Mouse (Mus musculus): ENCODE data around the gene Xpc. TPM values are rescaled to one million over a fixed set of nuclear protein-coding genes. Genes with fewer than 3 reads are reported as not detected.
"Not testable (repeated sequence)": the region's sequence is repeated elsewhere in the genome, so short reads cannot be mapped to it uniquely, and the experiment has no call there.

The Xpc gene
- total RNA-seq, 2 experiments from 2014 or later, result 5.2 to 14.7 TPM

- peak; percentile 20 for ATAC-seq (replicated peaks; ENCODE audit: low FRiP score, poor library complexity, severe bottlenecking)
These were observed 41.8 kb downstream of the Xpc start for GRCm38 (mm10) chr6:91473805-91474440.

- ATAC-seq (replicated peaks; ENCODE audit: low FRiP score, poor library complexity, severe bottlenecking), result peak; percentile 91
These were observed 42.6 kb downstream of the Xpc start, which contains the start of the genes Chchd4 and Tmem43 for GRCm38 (mm10) chr6:91472868-91473804. TSS of gene Chchd4 (minus strand) at chr6:91473546. TSS of gene Tmem43 (plus strand) at chr6:91473703.

DNA sequence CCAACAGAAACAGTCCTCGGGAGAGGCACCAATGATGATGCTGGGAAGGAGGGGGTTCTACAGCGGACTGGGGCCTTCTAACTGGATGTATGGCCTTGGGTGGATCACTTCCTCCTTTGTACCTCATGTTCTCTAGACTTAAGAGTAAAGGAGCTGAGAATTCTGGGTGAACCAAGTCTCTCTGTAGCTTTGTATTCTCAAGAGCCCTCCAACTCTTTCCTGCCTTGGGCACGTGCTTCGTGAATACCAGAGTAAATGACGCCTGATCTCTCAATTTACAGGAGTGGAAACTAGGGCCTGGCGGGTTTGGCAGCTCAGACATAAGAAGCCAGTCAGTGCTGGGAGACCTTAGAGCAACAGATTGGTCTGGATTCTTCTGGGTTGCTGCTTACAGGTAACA lies 43.4 kb downstream of the Xpc start:
- no peak for ATAC-seq (replicated peaks; ENCODE audit: low FRiP score, poor library complexity, severe bottlenecking)

DNA sequence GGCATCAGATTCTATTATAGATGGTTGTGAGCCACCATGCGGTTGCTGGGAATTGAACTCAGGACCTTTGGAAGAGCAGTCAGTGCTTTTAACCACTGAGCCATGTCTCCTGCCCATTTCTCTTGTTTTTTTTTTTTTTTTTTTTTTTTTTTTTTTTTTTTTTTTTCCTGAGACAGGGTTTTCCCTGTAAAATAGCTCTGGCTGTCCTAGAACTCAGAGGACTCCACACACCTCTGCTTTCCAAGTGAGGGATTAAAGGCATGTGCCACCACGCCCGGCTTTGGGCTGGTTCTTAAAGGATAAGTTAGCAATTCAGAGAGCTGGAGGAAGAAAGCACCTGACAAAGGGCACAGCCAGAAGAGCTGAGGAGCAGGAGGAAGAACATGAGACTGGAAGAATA lies 44.3 kb downstream of the Xpc start:
- not testable (repeated sequence) for ATAC-seq (replicated peaks; ENCODE audit: low FRiP score, poor library complexity, severe bottlenecking)

GRCm38 (mm10) chr6:91470712-91471111 lies 45.0 kb downstream of the Xpc start:
- ATAC-seq (replicated peaks; ENCODE audit: low FRiP score, poor library complexity, severe bottlenecking), result no peak

DNA sequence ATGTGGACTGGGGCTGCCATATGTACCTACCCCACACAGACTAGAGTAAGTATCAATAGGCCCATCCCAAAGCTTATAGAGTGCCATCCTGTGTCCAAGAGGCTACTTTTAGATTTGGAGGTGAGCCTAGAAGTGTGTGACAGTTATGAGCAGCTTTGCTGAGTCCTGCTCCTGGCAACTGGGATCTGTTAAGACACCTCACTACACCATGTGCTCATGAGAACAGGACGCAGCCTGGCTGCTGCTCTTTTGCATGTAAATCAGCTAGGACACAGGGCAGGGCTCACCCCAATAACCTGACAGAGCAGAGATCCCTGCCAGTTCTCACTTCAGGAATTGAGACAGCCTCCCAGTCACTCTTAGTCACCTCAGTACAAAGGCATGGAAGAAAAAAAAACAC lies 48.6 kb downstream of the Xpc start:
- ATAC-seq (replicated peaks; ENCODE audit: low FRiP score, poor library complexity, severe bottlenecking), result no peak

DNA sequence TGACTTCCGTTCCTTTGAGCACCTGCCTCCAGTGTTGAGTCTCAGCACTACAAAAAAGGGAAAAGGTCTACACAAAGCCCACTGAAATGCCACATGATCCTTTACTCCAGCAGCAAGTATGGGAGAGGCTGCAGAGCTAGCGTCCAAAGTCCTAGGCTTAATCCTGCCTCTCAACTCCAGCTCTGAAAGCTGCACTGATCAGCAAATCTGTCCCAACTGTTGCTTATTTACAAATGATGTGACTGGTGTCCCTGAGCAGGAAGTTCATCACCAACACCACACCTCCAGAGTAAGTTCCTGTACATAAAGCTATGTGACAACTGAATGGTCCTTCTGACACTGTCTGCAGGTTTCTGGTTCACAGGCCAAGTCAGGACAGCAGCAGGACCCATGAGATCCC lies 49.9 kb downstream of the Xpc start:
- ATAC-seq (replicated peaks; ENCODE audit: low FRiP score, poor library complexity, severe bottlenecking), result no peak

GRCm38 (mm10) chr6:91459471-91459870 lies 56.2 kb downstream of the Xpc start:
- no peak for ATAC-seq (replicated peaks; ENCODE audit: low FRiP score, poor library complexity, severe bottlenecking)

DNA sequence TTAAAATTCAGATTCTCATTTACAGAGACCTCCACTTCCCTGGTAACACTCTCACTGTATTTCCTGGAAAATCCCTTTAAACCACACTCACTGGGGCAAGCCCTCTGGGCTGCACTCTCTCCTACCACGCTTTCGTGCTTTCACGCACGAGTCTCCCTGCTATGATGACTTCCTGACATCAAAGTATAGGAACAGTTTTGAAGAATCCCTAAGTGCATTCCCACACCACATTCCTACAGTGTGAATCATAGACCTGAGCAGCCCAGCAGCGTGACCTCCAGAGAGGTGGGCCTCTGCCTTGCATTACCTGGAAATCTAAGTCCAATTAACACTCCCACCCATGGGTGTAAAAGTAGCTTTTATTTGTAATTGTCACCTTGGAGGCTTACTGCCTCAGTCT lies 61.1 kb downstream of the Xpc start:
- no peak for ATAC-seq (replicated peaks; ENCODE audit: low FRiP score, poor library complexity, severe bottlenecking)

DNA sequence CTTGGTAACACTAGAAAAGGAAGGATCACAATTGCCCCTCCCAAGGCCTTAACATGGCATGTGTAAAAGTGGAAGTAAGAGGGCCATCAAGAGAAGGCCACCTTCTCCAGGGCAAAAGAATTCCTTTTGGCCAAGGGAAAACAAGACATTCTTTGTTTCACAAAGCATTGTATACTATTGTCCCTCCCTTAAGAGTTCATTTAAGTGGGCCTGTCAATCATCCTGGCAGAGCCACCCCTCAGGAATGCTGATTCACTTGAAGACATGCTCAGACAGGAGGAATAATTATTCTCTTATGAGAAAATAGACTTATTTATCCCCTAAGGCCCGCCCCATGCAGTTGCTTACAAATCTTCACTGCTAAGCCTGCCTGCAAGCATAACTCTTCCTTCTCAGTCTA lies 63.6 kb downstream of the Xpc start:
- ATAC-seq (replicated peaks; ENCODE audit: low FRiP score, poor library complexity, severe bottlenecking), result no peak

DNA sequence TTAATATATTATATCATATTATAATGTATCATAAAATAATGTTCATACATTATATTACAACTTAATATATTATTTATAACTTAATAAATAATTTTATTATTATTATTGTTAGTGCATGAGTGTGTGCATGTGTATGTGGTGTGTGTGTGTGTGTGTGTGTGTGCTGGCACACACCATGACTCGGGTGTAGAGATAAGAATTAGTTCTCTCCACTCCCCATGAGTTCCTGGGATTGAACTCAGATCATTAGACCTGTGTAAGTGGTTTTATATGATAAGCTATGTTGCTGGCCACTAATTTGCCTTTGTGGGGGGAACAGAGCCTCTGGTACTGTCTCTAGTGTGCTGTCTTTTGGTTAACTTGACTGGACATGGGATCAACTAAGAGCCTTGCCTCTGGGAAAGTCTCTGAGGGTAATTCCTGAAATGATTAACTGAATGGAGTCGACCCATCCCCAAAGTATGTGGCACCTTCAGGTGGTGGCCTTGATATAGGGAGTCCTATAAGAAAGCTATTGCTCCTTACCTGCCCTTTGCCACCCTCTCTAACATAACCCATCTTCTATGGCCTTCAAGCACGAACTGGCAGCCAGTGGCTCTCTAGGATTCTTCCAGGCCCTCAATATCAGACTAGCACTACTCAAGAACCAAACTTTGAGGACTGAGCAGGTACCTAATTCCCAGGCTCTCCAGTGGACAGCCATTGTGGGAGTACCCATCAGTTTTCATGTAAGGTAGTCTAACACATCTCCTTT lies 66.0 kb downstream of the Xpc start:
- no peak for ATAC-seq (replicated peaks; ENCODE audit: low FRiP score, poor library complexity, severe bottlenecking)

DNA sequence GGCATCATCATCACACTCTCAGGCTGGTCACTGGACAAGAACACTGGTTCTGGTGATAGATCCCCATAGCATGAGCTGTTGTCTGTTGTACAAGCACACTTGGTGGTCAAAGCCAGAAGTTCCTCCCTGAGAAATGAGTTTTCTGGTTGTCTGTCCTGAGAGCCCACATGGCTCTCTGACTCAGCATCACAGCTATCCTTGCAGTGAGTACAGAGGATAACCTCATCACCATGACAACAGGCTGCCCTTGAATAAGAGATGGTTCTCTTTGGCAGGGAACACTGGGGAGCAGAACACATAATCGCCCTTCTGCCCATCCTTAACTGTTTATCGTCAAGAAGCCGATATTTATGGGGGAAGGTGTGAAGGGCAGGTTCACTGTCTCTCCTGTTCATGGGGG lies 70.4 kb downstream of the Xpc start:
- no peak for ATAC-seq (replicated peaks; ENCODE audit: low FRiP score, poor library complexity, severe bottlenecking)

DNA sequence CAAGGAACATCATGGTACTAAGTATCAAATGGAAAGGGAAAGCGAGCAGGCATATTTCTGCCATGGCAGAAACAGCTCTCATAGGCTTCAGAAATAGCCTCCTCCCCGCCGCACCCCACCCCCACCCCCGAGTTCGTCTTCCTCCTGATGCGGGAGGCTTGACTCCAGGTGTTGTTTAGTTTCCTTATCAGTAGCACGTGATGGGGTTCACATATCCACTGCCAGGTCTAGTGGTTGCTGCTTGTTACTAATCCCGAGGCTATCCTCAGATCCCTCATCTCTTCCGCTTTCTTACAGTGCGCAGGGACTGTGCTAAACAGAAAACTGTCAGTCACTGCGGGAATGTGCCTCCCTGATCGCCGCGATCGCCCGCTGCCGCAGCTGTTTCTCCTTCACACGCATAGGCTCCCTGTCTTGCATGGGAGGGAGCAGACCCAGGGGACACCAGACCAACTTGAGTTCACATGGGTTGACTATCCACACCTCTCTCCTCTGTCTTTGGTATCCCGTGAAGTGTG lies 74.5 kb downstream of the Xpc start:
- peak; percentile 33 for ATAC-seq (replicated peaks; ENCODE audit: low FRiP score, poor library complexity, severe bottlenecking)

DNA sequence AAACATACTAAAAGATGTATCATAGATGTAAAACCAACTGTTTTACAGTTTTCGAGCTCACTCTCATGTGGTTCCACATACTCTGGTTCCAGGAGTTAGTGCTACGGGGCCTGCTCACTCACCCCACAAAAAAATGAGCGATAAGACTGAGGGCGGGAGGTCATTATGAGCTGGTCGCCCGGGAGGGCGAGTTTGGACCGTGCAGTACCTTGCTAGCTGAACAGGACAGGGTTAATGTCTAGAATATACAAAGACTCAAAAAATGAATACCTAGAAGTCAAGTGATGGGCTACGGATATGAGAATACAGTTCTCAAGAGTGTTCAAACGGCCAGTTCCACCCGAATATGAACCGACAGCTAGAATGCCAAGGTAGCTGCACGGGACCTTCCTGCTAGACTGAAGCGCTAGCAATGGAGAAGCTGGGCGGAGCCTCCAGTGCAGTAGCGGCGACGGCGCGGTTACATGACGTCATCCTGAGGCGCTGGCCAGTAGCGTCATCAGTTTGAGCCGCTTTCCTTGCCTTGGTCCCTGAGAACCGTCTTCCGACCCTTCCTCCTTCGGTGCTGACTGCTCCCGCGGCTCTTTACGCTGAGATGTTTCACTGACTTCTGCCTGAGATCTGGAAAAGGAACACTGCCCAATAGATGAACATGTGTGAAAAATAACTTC lies 75.1 kb downstream of the Xpc start:
- peak; percentile 94 for ATAC-seq (replicated peaks; ENCODE audit: low FRiP score, poor library complexity, severe bottlenecking)

Other genes with a start within 250 kb of the Xpc start
- not detected in 2 replicates for gene Wnt7a, start 104.5 kb downstream of the Xpc start, total RNA-seq (2015; ENCODE audit: low replicate concordance)
- gene Wnt7a, start 104.5 kb downstream of the Xpc start, total RNA-seq (2017; ENCODE audit: low replicate concordance), result not detected in 2 replicates
- gene Chchd4, start 42.3 kb downstream of the Xpc start, total RNA-seq (2015; ENCODE audit: low replicate concordance), result 2.5 and 6.5 TPM in 2 replicates
- gene Chchd4, start 42.3 kb downstream of the Xpc start, total RNA-seq (2017; ENCODE audit: low replicate concordance), result 1.9 and 2.2 TPM in 2 replicates
- 10.2 and 13.8 TPM in 2 replicates for gene Tmem43, start 42.2 kb downstream of the Xpc start, total RNA-seq (2015; ENCODE audit: low replicate concordance)
- 11.8 and 16.7 TPM in 2 replicates for gene Tmem43, start 42.2 kb downstream of the Xpc start, total RNA-seq (2017; ENCODE audit: low replicate concordance)
- 12.7 and 17.1 TPM in 2 replicates for gene Lsm3, start within 50 bp of the Xpc start, total RNA-seq (2015; ENCODE audit: low replicate concordance)
- 41.5 and 78.4 TPM in 2 replicates for gene Lsm3, start within 50 bp of the Xpc start, total RNA-seq (2017; ENCODE audit: low replicate concordance)
- 12.1 and 15.0 TPM in 2 replicates for gene Slc6a6, start 168.2 kb upstream of the Xpc start, total RNA-seq (2015; ENCODE audit: low replicate concordance)
- gene Slc6a6, start 168.2 kb upstream of the Xpc start, total RNA-seq (2017; ENCODE audit: low replicate concordance), result 7.1 and 11.6 TPM in 2 replicates